Mouse (Mus musculus): ENCODE measurements around the gene Stau1. TPM values are rescaled to one million over a fixed set of nuclear protein-coding genes. Genes with fewer than 3 reads are reported as not detected.

The Stau1 gene
- polyA plus RNA-seq, 1 experiment: 65.4 TPM

DNA sequence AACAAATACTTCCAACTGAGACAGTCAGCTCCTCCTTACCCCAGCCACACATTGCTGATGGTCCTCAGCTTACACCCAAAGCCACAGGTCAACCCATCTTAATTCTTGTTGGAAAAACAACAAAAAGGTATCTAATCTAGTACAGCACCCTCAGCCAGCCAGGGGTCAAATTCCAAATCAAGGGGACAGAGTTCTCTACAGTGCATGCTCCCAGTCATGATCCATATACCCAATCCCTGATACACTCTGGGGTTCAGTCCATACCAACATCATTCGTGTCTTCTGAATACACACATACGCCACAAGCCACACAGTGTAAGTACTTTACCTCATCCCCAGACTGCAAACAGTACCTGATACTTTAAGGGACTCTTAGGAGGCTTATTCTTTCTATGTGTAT is 10.3 kb upstream of the Stau1 start:
- Histone ChIP-seq H3ac (ENCODE audit: control insufficient read depth, insufficient read length) (no peak overlapping the region), H3K79me2 (ENCODE audit: control insufficient read depth, insufficient read depth) (no peaks in the 10 kb centered on the region), H3K36me3 (ENCODE audit: control insufficient read depth, insufficient read depth) (no peaks in the 10 kb centered on the region), H3K4me2 (ENCODE audit: low read depth) (no peak overlapping the region), H3K4me3 (no peak overlapping the region), H3K27me3 (ENCODE audit: control insufficient read depth, insufficient read depth, insufficient read length) (peaks cover 26% of the 10 kb centered on the region)
- TF ChIP-seq SRF (IDR thresholded peaks at IDR 0.05; ENCODE audit: control insufficient read depth, insufficient read length, low read depth) (no peak), CEBPB (IDR thresholded peaks at IDR 0.05; ENCODE audit: insufficient read depth, poor library complexity, severe bottlenecking) (no peak), MYOG (IDR thresholded peaks at IDR 0.05; ENCODE audit: control insufficient read depth in 1 of 3, insufficient read depth in 1 of 3, insufficient read length in 2 of 3, low read depth in 2 of 3) (no peak), POLR2AphosphoS2 (IDR thresholded peaks at IDR 0.05; ENCODE audit: insufficient read length, low read depth) (no peak), E2F4 (IDR thresholded peaks at IDR 0.05; ENCODE audit: insufficient read depth) (no peak)

DNA sequence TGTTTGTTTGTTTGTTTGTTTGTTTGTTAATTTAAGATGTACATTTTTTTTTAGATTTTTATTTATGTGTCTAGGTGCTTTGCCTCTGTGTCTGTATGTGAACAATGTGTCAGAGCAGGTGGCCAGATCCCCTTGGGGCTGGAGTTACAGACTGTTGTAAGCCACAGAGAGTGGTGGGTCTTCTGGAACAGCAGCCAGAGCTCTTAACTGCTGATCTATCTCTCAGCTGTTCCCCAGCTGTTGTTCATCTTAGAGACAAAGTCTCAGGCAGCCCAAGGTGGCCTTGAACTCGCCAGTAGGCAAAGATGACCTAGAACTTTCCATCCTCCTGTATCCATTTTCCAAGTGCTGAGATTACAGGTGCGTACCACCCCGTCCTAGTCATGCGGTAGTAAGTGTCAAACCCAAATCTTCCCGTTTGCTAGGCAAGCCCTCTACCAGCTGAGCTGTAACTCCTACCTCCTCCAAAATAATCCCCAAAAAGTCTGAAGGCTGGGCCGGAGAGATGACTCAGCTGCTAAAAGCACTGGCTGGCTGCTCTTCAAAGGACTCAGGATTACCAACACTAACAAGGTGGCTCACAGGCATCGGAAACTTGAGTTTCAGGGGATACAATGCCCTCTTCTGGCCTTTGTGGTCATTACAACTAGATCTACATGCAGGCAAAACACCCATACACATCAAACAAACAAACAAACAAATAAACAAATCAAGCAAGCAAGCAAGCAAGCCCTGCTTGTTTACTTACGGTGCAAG is 8.2 kb upstream of the Stau1 start:
- Histone ChIP-seq H3K4me2 (ENCODE audit: low read depth) (no peak overlapping the region), H3K36me3 (ENCODE audit: control insufficient read depth, insufficient read depth) (no peaks in the 10 kb centered on the region), H3K27me3 (ENCODE audit: control insufficient read depth, insufficient read depth, insufficient read length) (peaks cover 26% of the 10 kb centered on the region), H3K4me3 (no peak overlapping the region), H3K79me2 (ENCODE audit: control insufficient read depth, insufficient read depth) (no peaks in the 10 kb centered on the region), H3ac (ENCODE audit: control insufficient read depth, insufficient read length) (no peak overlapping the region)
- peak; percentile 22 to 69 (median 29) for TF ChIP-seq MYOG (IDR thresholded peaks at IDR 0.05; ENCODE audit: control insufficient read depth in 1 of 3, insufficient read depth in 1 of 3, insufficient read length in 2 of 3, low read depth in 2 of 3)
- no peak for TF ChIP-seq CEBPB (IDR thresholded peaks at IDR 0.05; ENCODE audit: insufficient read depth, poor library complexity, severe bottlenecking)
- no peak for TF ChIP-seq SRF (IDR thresholded peaks at IDR 0.05; ENCODE audit: control insufficient read depth, insufficient read length, low read depth)
- no peak for TF ChIP-seq USF1 (IDR thresholded peaks at IDR 0.05; ENCODE audit: low read depth)
- TF ChIP-seq MYOD1 (IDR thresholded peaks at IDR 0.05; ENCODE audit: control insufficient read depth in 1 of 3, insufficient read length in 2 of 3, low read depth in 2 of 3): peak in 2 of 3 experiments; percentile 60 to 75
- peak; percentile 15 for TF ChIP-seq TCF3 (IDR thresholded peaks at IDR 0.05; ENCODE audit: insufficient read length, low read depth)
- TF ChIP-seq MAX (IDR thresholded peaks at IDR 0.05; ENCODE audit: low read depth): no peak
- no peak for TF ChIP-seq E2F4 (IDR thresholded peaks at IDR 0.05; ENCODE audit: insufficient read depth)
- TF ChIP-seq TCF12 (IDR thresholded peaks at IDR 0.05; ENCODE audit: insufficient read depth, poor library complexity, severe bottlenecking): peak; percentile 38

DNA sequence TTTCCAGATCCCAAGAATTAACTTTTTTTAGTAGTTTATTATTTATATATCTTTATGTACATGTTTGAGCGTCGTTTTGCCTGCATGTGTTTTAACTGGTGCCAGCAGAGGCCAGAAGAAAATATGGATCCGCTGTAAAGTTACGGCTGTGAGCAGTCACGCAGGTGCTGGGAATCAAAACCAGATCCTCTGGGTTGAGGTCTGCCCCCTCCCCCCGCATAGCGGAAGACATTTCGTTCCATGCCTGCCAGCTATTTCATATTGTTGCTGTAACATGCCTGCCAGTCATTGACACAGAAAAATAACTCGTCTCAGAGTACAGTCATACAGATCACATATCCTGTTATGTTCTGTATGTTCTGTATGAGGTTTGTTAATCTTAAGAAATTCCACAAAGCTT is 5.4 kb upstream of the Stau1 start:
- TF ChIP-seq REST (IDR thresholded peaks at IDR 0.05; ENCODE audit: insufficient read depth, insufficient read length): no peak
- no peak for TF ChIP-seq POLR2A (IDR thresholded peaks at IDR 0.05; ENCODE audit: insufficient read length, low read depth)
- TF ChIP-seq E2F4 (IDR thresholded peaks at IDR 0.05; ENCODE audit: insufficient read depth): no peak
- TF ChIP-seq SRF (IDR thresholded peaks at IDR 0.05; ENCODE audit: control insufficient read depth, insufficient read length, low read depth): no peak
- no peak overlapping the region for H3K4me3 ChIP-seq
- no peaks in the 10 kb centered on the region for H3K79me2 ChIP-seq (ENCODE audit: control insufficient read depth, insufficient read depth)
- H3ac ChIP-seq (ENCODE audit: control insufficient read depth, insufficient read length): no peak overlapping the region
- H3K36me3 ChIP-seq (ENCODE audit: control insufficient read depth, insufficient read depth): no peaks in the 10 kb centered on the region
- H3K4me2 ChIP-seq (ENCODE audit: low read depth): no peak overlapping the region
- H3K27me3 ChIP-seq (ENCODE audit: control insufficient read depth, insufficient read depth, insufficient read length): peaks cover 4% of the 10 kb centered on the region

DNA sequence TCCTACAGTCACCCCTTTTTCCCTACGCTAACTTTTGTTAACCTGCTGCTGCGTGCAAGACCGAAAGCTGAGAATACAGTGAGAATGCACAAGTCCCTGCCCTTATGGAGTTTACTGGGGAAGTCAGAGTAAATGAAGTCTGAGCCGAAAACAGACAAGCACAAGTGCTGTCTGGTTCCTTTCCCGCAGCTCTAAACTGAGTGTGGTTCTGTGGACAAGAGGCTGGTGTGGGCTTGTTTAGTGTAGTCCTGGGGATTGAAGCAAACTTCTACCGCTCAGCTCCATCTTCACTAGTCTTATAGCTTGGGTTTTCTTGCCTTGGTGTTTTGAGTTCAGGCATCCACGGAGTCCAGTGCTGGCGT is 415 bp upstream of the Stau1 start:
- H3K36me3 ChIP-seq (ENCODE audit: control insufficient read depth, insufficient read depth): no peaks in the 10 kb centered on the region
- H3K4me2 ChIP-seq (ENCODE audit: low read depth): peak overlapping the region; percentile 84
- no peaks in the 10 kb centered on the region for H3K27me3 ChIP-seq (ENCODE audit: control insufficient read depth, insufficient read depth, insufficient read length)
- peaks cover 41% of the 10 kb centered on the region for H3K79me2 ChIP-seq (ENCODE audit: control insufficient read depth, insufficient read depth)
- H3K4me3 ChIP-seq: peak overlapping the region; percentile 63
- TF ChIP-seq MAX (IDR thresholded peaks at IDR 0.05; ENCODE audit: low read depth): no peak
- peak in 2 of 3 experiments; percentile 39 to 50 for TF ChIP-seq MYOD1 (IDR thresholded peaks at IDR 0.05; ENCODE audit: control insufficient read depth in 1 of 3, insufficient read length in 2 of 3, low read depth in 2 of 3)
- H3ac ChIP-seq (ENCODE audit: control insufficient read depth, insufficient read length): peak overlapping the region; percentile 98

DNA sequence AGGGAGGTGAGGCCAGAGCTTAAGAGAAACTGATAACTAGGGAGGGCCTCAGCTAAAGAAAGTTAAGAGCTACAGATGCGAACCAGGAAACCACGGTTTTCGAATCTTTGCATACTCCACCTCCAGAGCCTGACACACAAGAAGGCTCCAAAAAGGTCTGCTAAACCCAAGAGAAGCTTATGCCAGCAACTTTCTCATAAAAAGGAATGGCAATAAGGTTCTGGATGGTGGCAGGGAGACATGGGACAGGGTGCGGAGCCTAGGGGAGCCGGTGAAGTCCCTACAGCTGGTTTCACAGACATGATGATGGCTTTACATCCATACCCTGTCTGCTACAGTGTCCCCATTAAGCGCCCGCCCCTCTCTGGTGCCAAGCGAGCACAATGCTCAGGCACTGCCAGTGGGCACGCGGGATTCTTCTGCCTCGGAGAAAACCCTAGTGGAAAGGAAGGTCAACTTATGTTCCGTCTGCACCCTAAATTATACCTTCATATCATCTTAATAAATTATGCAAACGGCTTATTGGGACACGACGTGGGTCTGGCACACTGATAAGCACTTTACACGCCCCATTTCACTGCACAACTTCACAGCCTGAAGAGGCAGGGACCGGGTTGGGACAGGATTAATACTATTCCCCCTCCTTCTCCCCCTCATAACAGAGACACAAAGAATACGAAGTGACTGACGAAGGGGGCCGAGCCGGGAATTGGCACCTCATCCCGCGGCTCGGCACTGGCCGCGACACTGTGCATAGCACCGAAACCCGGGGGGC is 891 bp downstream of the Stau1 start:
- Histone ChIP-seq H3ac (ENCODE audit: control insufficient read depth, insufficient read length) (peak overlapping the region; percentile 98), H3K79me2 (ENCODE audit: control insufficient read depth, insufficient read depth) (peaks cover 55% of the 10 kb centered on the region), H3K4me3 (peak overlapping the region; percentile 63), H3K4me2 (ENCODE audit: low read depth) (peak overlapping the region; percentile 89), H3K36me3 (ENCODE audit: control insufficient read depth, insufficient read depth) (no peaks in the 10 kb centered on the region), H3K27me3 (ENCODE audit: control insufficient read depth, insufficient read depth, insufficient read length) (no peaks in the 10 kb centered on the region)
- TF ChIP-seq CEBPB (IDR thresholded peaks at IDR 0.05; ENCODE audit: insufficient read depth, poor library complexity, severe bottlenecking): no peak
- no peak for TF ChIP-seq E2F4 (IDR thresholded peaks at IDR 0.05; ENCODE audit: insufficient read depth)
- no peak for TF ChIP-seq TCF3 (IDR thresholded peaks at IDR 0.05; ENCODE audit: insufficient read length, low read depth)
- no peak for TF ChIP-seq TCF12 (IDR thresholded peaks at IDR 0.05; ENCODE audit: insufficient read depth, poor library complexity, severe bottlenecking)
- TF ChIP-seq USF1 (IDR thresholded peaks at IDR 0.05; ENCODE audit: low read depth): no peak
- TF ChIP-seq MYOG (IDR thresholded peaks at IDR 0.05; ENCODE audit: control insufficient read depth in 1 of 3, insufficient read depth in 1 of 3, insufficient read length in 2 of 3, low read depth in 2 of 3): no peak
- TF ChIP-seq MAX (IDR thresholded peaks at IDR 0.05; ENCODE audit: low read depth): no peak
- no peak for TF ChIP-seq POLR2A (IDR thresholded peaks at IDR 0.05; ENCODE audit: insufficient read length, low read depth)
- TF ChIP-seq SRF (IDR thresholded peaks at IDR 0.05; ENCODE audit: control insufficient read depth, insufficient read length, low read depth): no peak
- TF ChIP-seq REST (IDR thresholded peaks at IDR 0.05; ENCODE audit: insufficient read depth, insufficient read length): no peak
- TF ChIP-seq MYOD1 (IDR thresholded peaks at IDR 0.05; ENCODE audit: control insufficient read depth in 1 of 3, insufficient read length in 2 of 3, low read depth in 2 of 3): no peak
- no peak for TF ChIP-seq POLR2AphosphoS2 (IDR thresholded peaks at IDR 0.05; ENCODE audit: insufficient read length, low read depth)

Measured in myocyte (in vitro differentiated cells).